Mouse (Mus musculus) left cerebral cortex, adult 2 months (tissue): Measurements from ENCODE around the gene Leng8. TPM values are rescaled to one million over a fixed set of nuclear protein-coding genes. Genes with fewer than 3 reads are reported as not detected.

Experiments
- DNase-seq, 2 experiments: peaks; one replicate each; pipeline ENCODE4 v3.0.0; 2021 to 2022; ENCODE audit warnings: low spot score in 2 of 2, mixed read lengths in 1 of 2; ENCODE audit errors: extremely low spot score in 1 of 2
- H3K27ac ChIP-seq: fragments of 200-600 bp; 2 replicates; pipeline ENCODE4 v1.8.1; 2022
- H3K4me3 ChIP-seq: fragments of 200-600 bp; 2 replicates; pipeline ENCODE4 v1.8.1; 2022
- CTCF ChIP-seq: fragments of 200-600 bp; IDR thresholded peaks from 2 replicates; pipeline ENCODE4 v1.8.1; 2022; ENCODE audit warnings: antibody characterized with exemption, mild to moderate bottlenecking, moderate library complexity
- intact Hi-C: fragments of 180-260 bp; cut with DNase I; formaldehyde crosslinking; loops from one replicate; pipeline ENCODE4 v1.15.1; 2025
- long read RNA-seq, 2 experiments: library from polyadenylated mRNA; stranded (forward); transcript quantifications; one replicate each; pipeline ENCODE4 v2.0.0; 2021; ENCODE audit warnings: borderline mapping rate in 2 of 2
- total RNA-seq, 2 experiments: library from RNA; stranded (reverse); gene quantifications; 2 replicates each; pipeline ENCODE4 v1.2.3; 2021

The Leng8 gene
- 100 to 1,000 TPM; 178 to 184 TPM for total RNA-seq
- long read RNA-seq, experiment 1, full-length matches to known transcripts: 46 of 174 reads
- long read RNA-seq, experiment 1, partial matches to known transcripts: 67 of 174 reads
- long read RNA-seq, experiment 1, other reads (novel, unspliced or antisense): 61 of 174 reads
- long read RNA-seq, experiment 2, full-length matches to known transcripts: 64 of 258 reads
- long read RNA-seq, experiment 2, partial matches to known transcripts: 102 of 258 reads
- long read RNA-seq, experiment 2, other reads (novel, unspliced or antisense): 92 of 258 reads

GRCm38 (mm10) chr7:4136771-4137531, at the start of gene Leng8:
Gene Leng8 (plus strand): TSS chr7:4137039.
- H3K27ac ChIP-seq: peak within 1 kb of the TSS; percentile 96
- intact Hi-C loops: loop anchor here (2.0 to 10.0 kb wide), 4 partner anchors 16 to 945 kb away; partner anchors contain the start of genes Epn1 and Ppp1r12c
- H3K4me3 ChIP-seq: peak within 1 kb of the TSS; percentile 77
- no peak for TF ChIP-seq CTCF
- DNase-seq: peak; percentile 99 to 100

GRCm38 (mm10) chr7:4087238-4087895, 49.5 kb upstream of the Leng8 start:
- intact Hi-C loops: no loop called here
- TF ChIP-seq CTCF: no peak

GRCm38 (mm10) chr7:4087896-4088480, 48.9 kb upstream of the Leng8 start:
- Histone ChIP-seq H3K4me3 (no peak overlapping the region), H3K27ac (peak overlapping the region; percentile 73)
- TF ChIP-seq CTCF: no peak
- peak; percentile 31 to 42 for DNase-seq
- intact Hi-C loops: loop anchor here (1.0 kb wide), 1 partner anchor 29 kb away; no protein-coding TSS in a partner anchor

More at GRCm38 (mm10) chr7:4087238-4087895, 49.5 kb upstream of the Leng8 start:
- Histone ChIP-seq H3K27ac (peak overlapping the region; percentile 73), H3K4me3 (no peak overlapping the region)
- DNase-seq: no peak

- TF ChIP-seq CTCF: no peak
- intact Hi-C loops: loop anchor here (1.0 kb wide), 1 partner anchor 29 kb away; no protein-coding TSS in a partner anchor
- H3K27ac ChIP-seq: peak overlapping the region; percentile 73
Observed at GRCm38 (mm10) chr7:4088679-4089078, 48.2 kb upstream of the Leng8 start.

GRCm38 (mm10) chr7:4091170-4091569, 45.7 kb upstream of the Leng8 start:
- no peak overlapping the region for H3K4me3 ChIP-seq
- intact Hi-C loops: no loop called here
- TF ChIP-seq CTCF: no peak
- no peak overlapping the region for H3K27ac ChIP-seq
- no peak for DNase-seq

More at GRCm38 (mm10) chr7:4088679-4089078, 48.2 kb upstream of the Leng8 start:
- DNase-seq: no peak
- no peak overlapping the region for H3K4me3 ChIP-seq

GRCm38 (mm10) chr7:4098301-4098700, 38.5 kb upstream of the Leng8 start:
- no peak for DNase-seq
- H3K4me3 ChIP-seq: no peak overlapping the region
- intact Hi-C loops: no loop called here
- H3K27ac ChIP-seq: no peak overlapping the region
- no peak for TF ChIP-seq CTCF

- no peak overlapping the region for H3K4me3 ChIP-seq
- intact Hi-C loops: no loop called here
- no peak for DNase-seq
- no peak overlapping the region for H3K27ac ChIP-seq
- no peak for TF ChIP-seq CTCF
Observed at GRCm38 (mm10) chr7:4098832-4099231, 38.0 kb upstream of the Leng8 start.

- Histone ChIP-seq H3K4me3 (no peak overlapping the region), H3K27ac (no peak overlapping the region)
- intact Hi-C loops: loop anchor here (5.0 to 10.0 kb wide), 2 partner anchors 46 to 76 kb away; no protein-coding TSS in a partner anchor
- no peak for DNase-seq
- TF ChIP-seq CTCF: no peak
Observed at GRCm38 (mm10) chr7:4101144-4101543, 35.7 kb upstream of the Leng8 start.

- peak; percentile 70 for TF ChIP-seq CTCF
- no peak overlapping the region for H3K27ac ChIP-seq
- H3K4me3 ChIP-seq: no peak overlapping the region
- intact Hi-C loops: loop anchor here (5.0 to 10.0 kb wide), 2 partner anchors 44 to 79 kb away; no protein-coding TSS in a partner anchor
- no peak for DNase-seq
Observed at GRCm38 (mm10) chr7:4103411-4103810, 33.4 kb upstream of the Leng8 start.

GRCm38 (mm10) chr7:4111766-4112165, 25.1 kb upstream of the Leng8 start:
- H3K27ac ChIP-seq: peak overlapping the region; percentile 34; the same call in 1 of the 2 replicates
- TF ChIP-seq CTCF: no peak
- H3K4me3 ChIP-seq: no peak overlapping the region
- DNase-seq: no peak
- intact Hi-C loops: no loop called here
